Mouse (Mus musculus): ENCODE data around the gene Acap3.

Acap3 gene

DNA sequence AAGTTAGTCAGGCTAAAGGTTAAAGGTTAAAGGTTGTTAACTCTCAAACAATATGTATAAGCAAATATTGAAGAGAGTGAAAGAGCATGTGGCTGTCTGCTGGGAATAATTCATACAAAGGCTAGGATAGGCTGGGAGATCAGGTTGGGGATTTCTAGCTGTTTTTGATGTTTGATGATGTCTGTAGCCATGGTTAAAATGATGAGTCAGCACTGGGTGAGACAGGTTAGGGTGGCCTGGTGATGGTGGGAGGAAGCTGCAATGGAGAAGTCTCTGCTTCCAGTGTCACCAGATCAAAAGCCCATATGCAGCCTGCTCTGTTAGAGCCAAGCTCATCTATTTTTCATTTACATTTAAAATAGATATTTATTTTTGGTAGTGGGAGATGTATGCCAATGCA is 55.5 kb downstream of the Acap3 start:
- TF ChIP-seq GATA4 (IDR thresholded peaks at IDR 0.05; ENCODE audit: insufficient replicate concordance, low read length): no peak

DNA sequence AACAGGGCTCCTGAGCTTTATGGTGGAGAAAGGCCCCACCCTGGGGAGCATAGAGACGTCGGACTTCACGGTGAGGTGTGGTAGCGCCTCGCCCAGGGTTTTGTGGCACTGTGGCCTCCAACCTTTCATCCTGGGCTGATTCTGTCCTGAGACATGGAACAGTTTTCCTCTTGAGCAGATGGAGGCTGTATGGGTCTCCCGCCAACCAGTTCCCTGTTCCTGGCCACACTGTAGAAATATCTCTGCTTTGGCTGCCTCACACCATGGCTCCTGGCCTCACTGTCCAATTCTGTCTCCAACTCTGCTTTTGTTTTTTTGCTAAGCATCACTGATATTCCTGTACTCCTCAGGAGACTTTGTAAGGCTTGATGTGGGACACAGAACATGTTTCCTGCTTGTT is 63.9 kb downstream of the Acap3 start:
- TF ChIP-seq GATA4 (IDR thresholded peaks at IDR 0.05; ENCODE audit: insufficient replicate concordance, low read length): no peak
